Mouse (Mus musculus) MEL (cell line): ENCODE measurements around the gene Hpca.

Experiments used
- CTCF ChIP-seq, 3 experiments: IDR thresholded peaks in 2 of 3; conservative IDR thresholded peaks in 1 of 3; 2 replicates each; pipeline ENCODE4 v1.5.1; 2011 to 2012; ENCODE audit warnings: low read length in 3 of 3, low read depth in 2 of 3, mild to moderate bottlenecking in 2 of 3, improper control_type of control experiment in 1 of 3, inconsistent platforms in 1 of 3, mixed read lengths in 1 of 3, moderate library complexity in 1 of 3; ENCODE audit not compliant: control insufficient read depth in 1 of 3, insufficient read depth in 1 of 3, poor library complexity in 1 of 3, severe bottlenecking in 1 of 3
- EP300 ChIP-seq, 2 experiments: IDR thresholded peaks; 2 replicates each; pipeline ENCODE4 v1.6.1; 2011; ENCODE audit warnings: improper control_type of control experiment in 2 of 2, low read length in 2 of 2, low read depth in 1 of 2, mild to moderate bottlenecking in 1 of 2
- ETS1 ChIP-seq: IDR thresholded peaks from 2 replicates; pipeline ENCODE4 v1.6.1; 2012; ENCODE audit warnings: low read depth, mild to moderate bottlenecking, inconsistent platforms, low read length, improper control_type of control experiment, moderate library complexity
- GATA1 ChIP-seq: IDR thresholded peaks from 2 replicates; pipeline ENCODE4 v1.6.1; 2011; ENCODE audit warnings: low read depth, low read length, improper control_type of control experiment
- HCFC1 ChIP-seq: IDR thresholded peaks from 2 replicates; pipeline ENCODE4 v1.6.1; 2012; ENCODE audit warnings: low read depth, mild to moderate bottlenecking, inconsistent platforms, low read length, improper control_type of control experiment, moderate library complexity
- MAZ ChIP-seq: IDR thresholded peaks from 2 replicates; pipeline ENCODE4 v1.6.1; 2012; ENCODE audit warnings: low read depth, mild to moderate bottlenecking, inconsistent platforms, low read length, improper control_type of control experiment
- MYB ChIP-seq: IDR thresholded peaks from 2 replicates; pipeline ENCODE4 v1.6.1; 2011; ENCODE audit warnings: mild to moderate bottlenecking, low read depth, low read length, improper control_type of control experiment
- POLR2A ChIP-seq, 2 experiments: IDR thresholded peaks; 2 replicates each; pipeline ENCODE4 v1.6.1; 2011 to 2012; ENCODE audit warnings: low read length in 2 of 2, mild to moderate bottlenecking in 2 of 2, control low read depth in 1 of 2, improper control_type of control experiment in 1 of 2, low read depth in 1 of 2, moderate library complexity in 1 of 2; ENCODE audit not compliant: control insufficient read depth in 1 of 2, insufficient read depth in 1 of 2, poor library complexity in 1 of 2
- RCOR1 ChIP-seq: IDR thresholded peaks from 2 replicates; pipeline ENCODE4 v1.6.1; 2012; ENCODE audit warnings: low read depth, mild to moderate bottlenecking, inconsistent platforms, low read length, improper control_type of control experiment
- TBP ChIP-seq: IDR thresholded peaks from 2 replicates; pipeline ENCODE4 v1.8.0; 2011; ENCODE audit warnings: low read depth, low read length, improper control_type of control experiment
- TCF12 ChIP-seq: IDR thresholded peaks from 2 replicates; pipeline ENCODE4 v1.6.1; 2014; ENCODE audit warnings: low read depth, mild to moderate bottlenecking, inconsistent platforms, low read length, improper control_type of control experiment, moderate library complexity
- ZKSCAN1 ChIP-seq: IDR thresholded peaks from 2 replicates; pipeline ENCODE4 v1.6.1; 2012; ENCODE audit warnings: low read depth, mild to moderate bottlenecking, inconsistent platforms, low read length, improper control_type of control experiment, moderate library complexity

GRCm38 (mm10) chr4:129136579-129137391 is 14.9 kb upstream of the Hpca start, which contains the start of gene Fndc5:
- TF ChIP-seq ETS1: no peak
- TF ChIP-seq POLR2A (IDR thresholded peaks at IDR 0.05; ENCODE audit: control insufficient read depth in 1 of 2, insufficient read depth in 1 of 2, low read depth in 1 of 2, low read length in 2 of 2, poor library complexity in 1 of 2): 0 out of 4 replicates have a peak, but pooled peaks of 1 of the 2 experiments have one; percentile 43
- no peak for TF ChIP-seq MAZ
- TF ChIP-seq EP300 (IDR thresholded peaks at IDR 0.05; ENCODE audit: low read depth in 1 of 2, low read length in 2 of 2): no peak
- TF ChIP-seq CTCF (IDR thresholded peaks at IDR 0.05 in 2 of 3, conservative IDR thresholded peaks at IDR 0.05 in 1 of 3; ENCODE audit: control insufficient read depth in 1 of 3, insufficient read depth in 1 of 3, low read depth in 2 of 3, low read length in 3 of 3, poor library complexity in 1 of 3, severe bottlenecking in 1 of 3): no peak
- TF ChIP-seq TBP: no peak
- no peak for TF ChIP-seq RCOR1
- no peak for TF ChIP-seq TCF12
- TF ChIP-seq MYB: no peak
- no peak for TF ChIP-seq ZKSCAN1
- TF ChIP-seq GATA1: no peak
- no peak for TF ChIP-seq HCFC1
